Mouse (Mus musculus) liver (tissue): ENCODE measurements around the gene Rrp36.

Experiments used
- DNase-seq: peaks from one replicate; pipeline ENCODE4 v3.0.0-alpha.2; 2020; ENCODE audit warnings: mixed read lengths

The Rrp36 gene

GRCm38 (mm10) chr17:46682654-46683389 is 8.7 kb upstream of the Rrp36 start:
- no peak for DNase-seq

GRCm38 (mm10) chr17:46681466-46682118 is 7.4 kb upstream of the Rrp36 start:
- DNase-seq: no peak

- peak; percentile 100 for DNase-seq
These were observed 6.7 kb upstream of the Rrp36 start, which contains the start of gene Klhdc3 for GRCm38 (mm10) chr17:46680760-46681373. Klhdc3 (minus strand) TSS chr17:46680914.

- DNase-seq: peak; percentile 55
These were observed 5.9 kb upstream of the Rrp36 start for GRCm38 (mm10) chr17:46679843-46680759.

- no peak for DNase-seq
These were observed 4.8 kb upstream of the Rrp36 start for GRCm38 (mm10) chr17:46678911-46679310.

- no peak for DNase-seq
These were observed 4.3 kb upstream of the Rrp36 start, which contains the start of gene Mea1 for GRCm38 (mm10) chr17:46678416-46678815. Mea1 (plus strand) TSS chr17:46678793.

- no peak for DNase-seq
These were observed 555 bp upstream of the Rrp36 start for GRCm38 (mm10) chr17:46674530-46675283.

GRCm38 (mm10) chr17:46669911-46670310 is 4.2 kb downstream of the Rrp36 start:
- DNase-seq: no peak

GRCm38 (mm10) chr17:46667712-46668111 is 6.4 kb downstream of the Rrp36 start:
- no peak for DNase-seq

- no peak for DNase-seq
These were observed 11.4 kb downstream of the Rrp36 start for GRCm38 (mm10) chr17:46662730-46663129.

GRCm38 (mm10) chr17:46661981-46662380 is 12.2 kb downstream of the Rrp36 start:
- no peak for DNase-seq

- no peak for DNase-seq
These were observed 12.8 kb downstream of the Rrp36 start for GRCm38 (mm10) chr17:46661351-46661750.

GRCm38 (mm10) chr17:46656054-46656453 is 18.1 kb downstream of the Rrp36 start:
- DNase-seq: no peak

GRCm38 (mm10) chr17:46651755-46652547 is 22.2 kb downstream of the Rrp36 start:
- DNase-seq: no peak

GRCm38 (mm10) chr17:46651292-46651691 is 22.9 kb downstream of the Rrp36 start:
- DNase-seq: no peak

- peak; percentile 94 for DNase-seq
These were observed 23.7 kb downstream of the Rrp36 start, which contains the start of gene Cul7 for GRCm38 (mm10) chr17:46650232-46651031. Cul7 (plus strand) TSS chr17:46650337.

GRCm38 (mm10) chr17:46649811-46650210 is 24.3 kb downstream of the Rrp36 start:
- DNase-seq: no peak

- no peak for DNase-seq
These were observed 25.7 kb downstream of the Rrp36 start for GRCm38 (mm10) chr17:46648436-46648835.

GRCm38 (mm10) chr17:46647279-46647678 is 26.9 kb downstream of the Rrp36 start:
- no peak for DNase-seq

- DNase-seq: no peak
These were observed 27.9 kb downstream of the Rrp36 start for GRCm38 (mm10) chr17:46646322-46646662.
